Mouse (Mus musculus) liver, adult 2 months (tissue): ENCODE data around the gene Pum1. TPM values are rescaled to one million over a fixed set of nuclear protein-coding genes. Genes with fewer than 3 reads are reported as not detected.

Experiments
- DNase-seq: peaks from one replicate; pipeline ENCODE4 v3.0.0-alpha.2; 2011; ENCODE audit warnings: low read depth, low spot score; ENCODE audit errors: extremely low read depth
- H3K27ac ChIP-seq: fragments of 200-500 bp; replicated peaks from 2 replicates; pipeline ENCODE4 v1.5.1; 2012; ENCODE audit warnings: low read depth, mild to moderate bottlenecking, control low read depth, inconsistent platforms, low read length; ENCODE audit not compliant: insufficient read depth
- H3K27me3 ChIP-seq: fragments of 200-500 bp; 2 replicates; pipeline ENCODE4 v1.6.1; 2012; ENCODE audit warnings: mild to moderate bottlenecking, moderate library complexity, low read length, inconsistent platforms; ENCODE audit not compliant: control insufficient read depth, insufficient read depth
- H3K36me3 ChIP-seq: fragments of 200-500 bp; 2 replicates; pipeline ENCODE4 v1.6.1; 2012; ENCODE audit warnings: low read length, inconsistent platforms; ENCODE audit not compliant: control insufficient read depth, insufficient read depth
- H3K4me1 ChIP-seq: fragments of 200-500 bp; 2 replicates; pipeline ENCODE4 v1.6.1; 2011; ENCODE audit warnings: low read length; ENCODE audit not compliant: control insufficient read depth, insufficient read depth
- H3K4me3 ChIP-seq: fragments of 200-500 bp; 2 replicates; pipeline ENCODE4 v1.5.1; 2011; ENCODE audit warnings: low read depth, mild to moderate bottlenecking, control low read depth, low read length, moderate library complexity; ENCODE audit not compliant: insufficient read depth
- H3K79me2 ChIP-seq: fragments of 200-500 bp; 2 replicates; pipeline ENCODE4 v1.6.1; 2012; ENCODE audit warnings: inconsistent platforms, mild to moderate bottlenecking, low read length, moderate library complexity; ENCODE audit not compliant: control insufficient read depth, insufficient read depth
- H3K9ac ChIP-seq: fragments of 200-500 bp; 2 replicates; pipeline ENCODE4 v1.6.1; 2012; ENCODE audit warnings: low read depth, mild to moderate bottlenecking, control low read depth, inconsistent platforms, low read length
- CTCF ChIP-seq: fragments of 200-500 bp; IDR thresholded peaks from 2 replicates; pipeline ENCODE4 v1.5.1; 2011; ENCODE audit warnings: low read depth, low read length, control low read depth
- WGBS: fragments of 180-500 bp; shearing (Covaris S2); methylation state at CpG from one replicate; pipeline ENCODE4 v1.1.7; 2018; 5-methylcytosine and 5-hydroxymethylcytosine counted together
- polyA plus RNA-seq: library from polyadenylated mRNA; depleted of rRNA; stranded (reverse); fragments of >200 nt; gene quantifications from 2 replicates; pipeline ENCODE4 v1.2.3, GENCODE M21; 2012; rRNA removed
- total RNA-seq: library from RNA; depleted of rRNA; stranded (reverse); fragments of >200 nt; gene quantifications from 2 replicates; pipeline ENCODE4 v1.2.3, GENCODE M21; 2014; rRNA removed

Pum1 gene
- total and polyA plus RNA-seq, 2 experiments, result 25.4 to 30.3 TPM

GRCm38 (mm10) chr4:130828851-130829673 lies 165.9 kb downstream of the Pum1 start:
- Histone ChIP-seq H3K79me2 (no peaks in the 10 kb centered on the region), H3K27me3 (no peaks in the 10 kb centered on the region), H3K4me1 (no peaks in the 10 kb centered on the region), H3K4me3 (no peak overlapping the region), H3K36me3 (no peaks in the 10 kb centered on the region), H3K27ac (no peak overlapping the region), H3K9ac (no peak overlapping the region)
- DNase-seq, result no peak
- no peak for TF ChIP-seq CTCF
- 31% methylated on average over 18 of the region's 18 CpGs for WGBS

Other genes starting within 250 kb of the Pum1 start
- gene Nkain1, start 89.1 kb upstream of the Pum1 start, total RNA-seq, result 0.28 TPM in 1 of 2 replicates, not detected in the other
- 0.22 and 0.51 TPM in 2 replicates for gene Nkain1, start 89.1 kb upstream of the Pum1 start, polyA plus RNA-seq
- gene Sdc3, start 129.2 kb downstream of the Pum1 start, total RNA-seq, result 11.1 and 18.1 TPM in 2 replicates
- gene Sdc3, start 129.2 kb downstream of the Pum1 start, polyA plus RNA-seq, result 23.2 and 37.1 TPM in 2 replicates
- gene Laptm5, start 249.8 kb downstream of the Pum1 start, total RNA-seq, result 4.8 and 5.4 TPM in 2 replicates
- 18.9 and 31.5 TPM in 2 replicates for gene Laptm5, start 249.8 kb downstream of the Pum1 start, polyA plus RNA-seq